Mouse (Mus musculus) heart, adult 2 months (tissue): ENCODE measurements around the gene Ubac2.

ENCODE experiments used
- CTCF ChIP-seq: fragments of 200-600 bp; IDR thresholded peaks from 2 replicates; pipeline ENCODE4 v1.8.1; 2022; ENCODE audit warnings: antibody characterized with exemption, mild to moderate bottlenecking, moderate library complexity
- POLR2A ChIP-seq: fragments of 200-500 bp; IDR thresholded peaks from 2 replicates; pipeline ENCODE4 v1.6.1; 2011; ENCODE audit warnings: mild to moderate bottlenecking, low read depth, low read length, control low read depth; ENCODE audit not compliant: insufficient read depth

GRCm38 (mm10) chr14:121963251-121963941, 85.0 kb downstream of the Ubac2 start:
- TF ChIP-seq POLR2A (no peak), CTCF (no peak)
